Mouse (Mus musculus): ENCODE data around the gene 4930438A08Rik.

The 4930438A08Rik gene

DNA sequence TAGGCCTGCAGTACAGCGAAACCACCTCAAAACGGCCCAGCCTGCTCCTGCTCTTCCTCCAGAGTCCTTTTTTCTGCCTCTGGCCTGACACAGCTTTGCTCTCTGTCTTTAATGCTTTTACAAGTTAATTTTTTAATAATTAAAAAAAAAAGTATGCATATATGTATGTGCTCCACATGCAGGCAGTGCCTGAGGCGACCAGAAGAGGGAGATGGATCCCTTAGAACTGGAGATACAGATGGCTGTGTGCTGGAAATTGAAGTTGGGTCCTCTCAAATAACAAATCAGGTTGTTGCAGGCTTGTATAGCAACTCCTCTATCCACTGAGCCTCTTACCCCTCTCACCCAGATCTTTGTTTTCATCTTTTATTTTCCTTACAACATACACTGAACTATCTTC is 52.2 kb downstream of the 4930438A08Rik start:
- peak; percentile 31 for DNase-seq

DNA sequence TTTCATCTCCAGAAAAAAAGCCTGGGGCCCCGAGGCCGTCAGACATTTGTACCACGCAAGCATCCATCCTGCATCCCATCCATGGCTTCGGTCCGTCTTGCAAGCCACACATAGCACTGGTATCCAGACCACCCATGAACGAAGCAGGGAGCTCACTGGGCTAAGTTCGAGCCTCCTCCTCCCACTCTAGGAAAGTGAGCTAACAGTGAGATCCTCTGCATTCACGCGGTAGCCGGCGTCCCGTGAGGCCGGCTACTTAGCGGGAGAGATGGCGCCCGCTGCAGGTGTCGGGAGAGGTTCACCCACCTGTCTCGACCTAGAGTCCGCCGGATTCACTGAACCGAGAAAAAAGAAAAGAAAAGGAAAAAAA is 55.3 kb downstream of the 4930438A08Rik start:
- DNase-seq = no peak

DNA sequence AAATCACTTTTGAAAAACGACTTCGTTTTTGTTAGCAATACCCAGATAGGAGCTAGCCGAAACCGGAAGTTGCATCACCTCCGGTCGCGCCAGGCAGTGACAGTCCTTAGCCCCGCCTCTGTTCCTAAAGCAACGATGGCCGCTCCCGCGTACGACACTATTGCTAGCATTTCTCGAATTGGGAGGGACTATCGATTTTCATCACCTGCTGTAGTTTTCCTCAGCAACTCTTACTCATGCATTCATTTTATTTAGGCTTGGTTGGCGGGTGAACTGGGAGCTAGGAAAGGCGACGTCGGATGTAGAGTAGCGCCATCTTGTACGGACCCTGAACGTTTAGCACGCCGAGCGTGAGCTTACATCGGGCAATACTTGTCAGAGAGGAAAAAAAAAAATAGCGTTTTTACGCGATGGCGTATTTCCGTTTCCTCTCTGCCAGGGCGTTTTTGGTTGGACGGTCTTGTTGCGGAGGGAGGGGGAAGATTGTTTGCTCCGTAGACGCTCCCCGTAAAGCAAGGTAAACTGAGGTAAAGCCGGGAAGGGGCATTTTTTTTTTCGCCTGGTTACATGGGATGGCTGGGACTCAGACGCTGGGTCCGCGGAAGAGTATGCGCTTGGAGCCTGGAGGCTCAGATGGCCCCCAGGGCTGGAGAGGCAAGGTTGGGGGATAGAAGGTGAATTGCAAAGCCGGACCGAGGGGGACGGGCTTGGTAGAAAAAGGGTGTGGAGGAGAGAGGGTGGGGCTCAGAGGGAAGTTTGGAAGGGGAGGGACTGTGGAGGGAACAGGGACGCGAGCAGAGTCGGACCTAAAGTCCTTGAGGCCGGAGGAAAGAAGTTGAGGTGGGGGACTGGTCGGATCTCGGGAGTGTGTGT is 55.9 kb downstream of the 4930438A08Rik start, which contains the start of the genes Zfp672 and Sh3bp5l:
Zfp672 (minus strand) TSS at position 64 of the 873 bp plus-strand sequence.
Sh3bp5l (plus strand) TSS at position 449 of the 873 bp plus-strand sequence.
- DNase-seq = peak; percentile 93

DNA sequence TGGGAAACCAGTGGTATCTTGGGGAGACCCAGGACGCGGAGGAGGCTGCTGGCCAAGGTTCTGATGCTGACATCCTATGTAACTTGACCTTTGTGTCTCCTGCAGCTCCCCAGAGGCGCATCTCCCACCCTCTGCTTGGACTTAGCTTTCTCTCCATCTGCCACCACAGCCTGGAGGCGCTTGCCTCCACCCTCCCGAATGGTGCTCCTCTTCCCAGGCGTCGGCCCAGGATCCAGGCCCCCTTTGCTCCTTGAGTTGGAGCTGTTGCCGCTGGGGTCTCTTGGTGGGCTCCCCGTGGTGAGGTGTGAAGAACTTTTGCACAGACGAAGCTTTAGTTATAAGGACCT is 56.5 kb downstream of the 4930438A08Rik start:
- DNase-seq = no peak

- DNase-seq = no peak
These were observed 56.9 kb downstream of the 4930438A08Rik start for GRCm38 (mm10) chr11:58331546-58331945.

GRCm38 (mm10) chr11:58334746-58335145 is 60.1 kb downstream of the 4930438A08Rik start:
- DNase-seq = peak; percentile 48

Measured in lung, postnatal 10 days (tissue).